Mouse (Mus musculus): Measurements from ENCODE around the gene Ccnd3. TPM values are rescaled to one million over a fixed set of nuclear protein-coding genes. Genes with fewer than 3 reads are reported as not detected.
A peak's percentile ranks its signal among the peaks of the same experiment; 100 is the strongest.

The Ccnd3 gene
- polyA plus RNA-seq, 1 experiment from 2014 or later: 341 TPM

GRCm38 (mm10) chr17:47627791-47628190 is 122.9 kb downstream of the Ccnd3 start:
- Histone ChIP-seq H3K4me3 (peak overlapping the region; percentile 79; the same call in 1 of the 2 replicates), H3K4me1 (peaks cover 40% of the 10 kb centered on the region), H3K27ac (replicated peaks) (no peak overlapping the region), H3K27me3 (ENCODE audit: low read depth, poor library complexity, severe bottlenecking) (no peaks in the 10 kb centered on the region), H3K9me3 (replicated peaks) (peaks cover 5% of the 10 kb centered on the region; the same call in 1 of the 2 replicates), H3K36me3 (peaks cover 40% of the 10 kb centered on the region)
- DNase-seq (ENCODE audit: low spot score): no peak
- WGBS: 79% methylated on average over 2 of the region's 2 CpGs

- Histone ChIP-seq H3K4me1 (peaks cover 44% of the 10 kb centered on the region), H3K36me3 (peaks cover 27% of the 10 kb centered on the region), H3K27ac (replicated peaks) (peak overlapping the region; percentile 94), H3K9me3 (replicated peaks) (peaks cover 5% of the 10 kb centered on the region; the same call in 1 of the 2 replicates), H3K4me3 (peak overlapping the region; percentile 79), H3K27me3 (ENCODE audit: low read depth, poor library complexity, severe bottlenecking) (no peaks in the 10 kb centered on the region)
- under 1% methylated on average over 63 of the region's 63 CpGs for WGBS
- peak; percentile 97 for DNase-seq (ENCODE audit: low spot score)
These were observed 124.2 kb downstream of the Ccnd3 start for GRCm38 (mm10) chr17:47628851-47629676.

- WGBS: under 1% methylated on average over 61 of the region's 61 CpGs
- Histone ChIP-seq H3K9me3 (replicated peaks) (no peaks in the 10 kb centered on the region), H3K27me3 (ENCODE audit: low read depth, poor library complexity, severe bottlenecking) (no peaks in the 10 kb centered on the region), H3K27ac (replicated peaks) (peak overlapping the region; percentile 94), H3K4me1 (peaks cover 44% of the 10 kb centered on the region), H3K4me3 (peak overlapping the region; percentile 79), H3K36me3 (peaks cover 20% of the 10 kb centered on the region)
- no peak for DNase-seq (ENCODE audit: low spot score)
These were observed 125.1 kb downstream of the Ccnd3 start for GRCm38 (mm10) chr17:47629717-47630677.

- Histone ChIP-seq H3K36me3 (peaks cover 19% of the 10 kb centered on the region), H3K27ac (replicated peaks) (peak within 1 kb of the TSS; percentile 94), H3K4me3 (peak within 1 kb of the TSS; percentile 79), H3K4me1 (peaks cover 44% of the 10 kb centered on the region), H3K9me3 (replicated peaks) (no peaks in the 10 kb centered on the region), H3K27me3 (ENCODE audit: low read depth, poor library complexity, severe bottlenecking) (no peaks in the 10 kb centered on the region)
- DNase-seq (ENCODE audit: low spot score): no peak
- WGBS: 0% methylated on average over 3 of the region's 3 CpGs
These were observed 125.8 kb downstream of the Ccnd3 start, which contains the start of gene Usp49 for GRCm38 (mm10) chr17:47630678-47631065. Usp49 (plus strand) TSS chr17:47630690.

- 76% methylated on average over 4 of the region's 4 CpGs for WGBS
- Histone ChIP-seq H3K9me3 (replicated peaks) (no peaks in the 10 kb centered on the region), H3K4me3 (peak overlapping the region; percentile 79; the same call in 1 of the 2 replicates), H3K27me3 (ENCODE audit: low read depth, poor library complexity, severe bottlenecking) (no peaks in the 10 kb centered on the region), H3K27ac (replicated peaks) (no peak overlapping the region), H3K36me3 (peaks cover 15% of the 10 kb centered on the region), H3K4me1 (peaks cover 44% of the 10 kb centered on the region)
- no peak for DNase-seq (ENCODE audit: low spot score)
These were observed 127.5 kb downstream of the Ccnd3 start for GRCm38 (mm10) chr17:47632181-47632840.

- 86% methylated on average over 7 of the region's 7 CpGs for WGBS
- no peak for DNase-seq (ENCODE audit: low spot score)
These were observed 129.3 kb downstream of the Ccnd3 start for GRCm38 (mm10) chr17:47633999-47634770.

GRCm38 (mm10) chr17:47642992-47643391 is 138.1 kb downstream of the Ccnd3 start:
- Histone ChIP-seq H3K36me3 (no peaks in the 10 kb centered on the region), H3K27me3 (ENCODE audit: low read depth, poor library complexity, severe bottlenecking) (no peaks in the 10 kb centered on the region), H3K9me3 (replicated peaks) (no peaks in the 10 kb centered on the region), H3K4me3 (no peak overlapping the region), H3K4me1 (peaks cover 12% of the 10 kb centered on the region), H3K27ac (replicated peaks) (no peak overlapping the region)
- WGBS: 76% methylated on average over 2 of the region's 2 CpGs
- no peak for DNase-seq (ENCODE audit: low spot score)

More at GRCm38 (mm10) chr17:47633999-47634770, 129.3 kb downstream of the Ccnd3 start:
- H3K9me3 ChIP-seq (replicated peaks): no peaks in the 10 kb centered on the region
- H3K4me1 ChIP-seq: peaks cover 38% of the 10 kb centered on the region
- H3K27me3 ChIP-seq (ENCODE audit: low read depth, poor library complexity, severe bottlenecking): no peaks in the 10 kb centered on the region
- no peak overlapping the region for H3K4me3 ChIP-seq
- no peak overlapping the region for H3K27ac ChIP-seq (replicated peaks)
- peaks cover 13% of the 10 kb centered on the region for H3K36me3 ChIP-seq

- Histone ChIP-seq H3K4me1 (peaks cover 45% of the 10 kb centered on the region), H3K27me3 (ENCODE audit: low read depth, poor library complexity, severe bottlenecking) (no peaks in the 10 kb centered on the region), H3K9me3 (replicated peaks) (no peaks in the 10 kb centered on the region), H3K27ac (replicated peaks) (no peak overlapping the region), H3K36me3 (no peaks in the 10 kb centered on the region; the same call in 1 of the 2 replicates), H3K4me3 (no peak overlapping the region)
- WGBS: 76% methylated on average over 1 of the region's 1 CpGs
- peak; percentile 67 for DNase-seq (ENCODE audit: low spot score)
These were observed 141.8 kb downstream of the Ccnd3 start for GRCm38 (mm10) chr17:47646683-47647082.

- Histone ChIP-seq H3K4me3 (no peak overlapping the region), H3K27ac (replicated peaks) (peak overlapping the region; percentile 29), H3K36me3 (peaks cover 6% of the 10 kb centered on the region; the same call in 1 of the 2 replicates), H3K27me3 (ENCODE audit: low read depth, poor library complexity, severe bottlenecking) (no peaks in the 10 kb centered on the region), H3K4me1 (peaks cover 57% of the 10 kb centered on the region), H3K9me3 (replicated peaks) (no peaks in the 10 kb centered on the region)
- WGBS: 49% methylated on average over 4 of the region's 4 CpGs
- no peak for DNase-seq (ENCODE audit: low spot score)
These were observed 144.1 kb downstream of the Ccnd3 start for GRCm38 (mm10) chr17:47648966-47649365.

Measured in midbrain, embryonic 10.5 days (tissue).